Mouse (Mus musculus): ENCODE results near the gene Men1. TPM values are rescaled to one million over a fixed set of nuclear protein-coding genes. Genes with fewer than 3 reads are reported as not detected.
"Not testable (repeated sequence)": the region's sequence is repeated elsewhere in the genome, so short reads cannot be mapped to it uniquely, and the experiment has no call there.

Gene Men1
- polyA plus RNA-seq (2016; fragmentation: Nextera tagmentation; extraction: Ambion mirVana), result 103 and 107 TPM in 2 replicates

DNA sequence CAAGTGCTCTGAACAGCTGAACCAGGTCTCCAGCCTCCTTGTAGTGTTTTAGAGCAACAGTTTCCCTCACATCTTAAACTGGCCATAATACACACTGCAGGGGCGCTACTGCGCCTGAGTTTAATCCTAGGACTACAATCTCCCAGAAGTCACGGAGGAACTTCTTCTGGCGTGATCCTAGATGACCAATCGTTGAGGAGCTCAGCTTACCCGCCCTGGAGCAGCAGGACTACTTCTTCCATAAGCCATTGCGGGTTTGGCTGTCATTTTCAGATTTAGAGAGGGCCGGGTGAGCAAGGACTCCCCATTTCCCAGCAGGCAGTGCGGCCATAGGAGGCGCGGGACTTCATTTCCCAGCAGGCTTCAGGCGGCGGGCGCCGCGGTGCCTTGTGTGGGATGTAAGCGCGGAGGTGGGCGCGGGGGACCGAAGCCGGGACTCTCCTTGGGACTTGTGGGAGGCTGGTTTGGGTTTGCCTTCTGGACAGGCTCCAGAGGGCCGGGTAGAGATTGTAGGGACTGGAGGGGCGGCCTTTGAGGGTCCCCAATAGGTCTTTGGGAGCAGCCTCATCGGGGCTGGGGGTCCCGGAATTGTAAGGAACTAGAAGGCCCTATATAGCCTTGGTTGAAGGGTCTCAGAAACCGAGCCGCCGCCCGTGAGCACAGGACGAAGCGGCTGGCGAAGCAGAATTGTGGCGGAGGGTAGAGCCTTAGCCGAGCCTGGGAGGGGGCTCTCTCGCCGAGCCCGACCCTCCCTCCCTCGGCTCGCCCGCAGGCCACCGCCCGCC, at the start of gene Men1:
TSS of gene Men1 (plus strand) at position 307 of the 785 bp plus-strand sequence.
- H3K27ac ChIP-seq, result peak within 1 kb of the TSS; percentile 87
- peak within 1 kb of the TSS; percentile 83 for H3K4me3 ChIP-seq (replicated peaks)
- no peaks in the 10 kb centered on the region for H3K27me3 ChIP-seq
- peak within 1 kb of the TSS; percentile 94 for H3K4me2 ChIP-seq
- H3K9ac ChIP-seq (replicated peaks), result peak within 1 kb of the TSS; percentile 83
- under 1% methylated on average over 39 of the region's 43 CpGs for WGBS
- peak; percentile 93 for ATAC-seq (ENCODE audit: insufficient number of reproducible peaks, insufficient read depth, low FRiP score, low TSS enrichment, low read depth)
- H3K4me1 ChIP-seq (replicated peaks), result peaks cover 27% of the 10 kb centered on the region
- H3K9me3 ChIP-seq, result no peaks in the 10 kb centered on the region
- peaks cover 34% of the 10 kb centered on the region for H3K36me3 ChIP-seq

DNA sequence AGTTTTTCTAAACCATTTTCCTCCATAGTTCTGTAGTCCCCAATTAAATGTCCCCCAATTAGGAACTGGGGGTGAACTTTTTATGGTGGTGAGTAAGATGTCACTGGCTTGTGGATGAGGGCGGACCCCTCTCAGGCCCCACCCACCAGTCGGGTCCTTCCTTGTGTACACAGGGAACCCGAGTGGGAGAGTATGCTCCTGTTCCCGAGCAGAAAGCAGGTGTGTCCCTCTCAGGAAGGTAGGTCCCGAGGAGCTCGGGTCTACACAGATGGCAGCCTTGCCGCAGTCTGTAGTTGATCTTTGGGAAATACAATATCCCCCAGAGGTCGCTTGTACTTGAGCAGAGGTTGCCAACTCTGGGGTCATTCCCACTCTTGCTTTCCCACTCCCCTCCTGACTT, 49.6 kb upstream of the Men1 start:
- Histone ChIP-seq H3K27ac (no peak overlapping the region), H3K4me3 (replicated peaks) (no peak overlapping the region), H3K36me3 (peaks cover 96% of the 10 kb centered on the region), H3K4me1 (replicated peaks) (peaks cover 11% of the 10 kb centered on the region), H3K27me3 (no peaks in the 10 kb centered on the region), H3K9me3 (no peaks in the 10 kb centered on the region), H3K4me2 (no peak overlapping the region), H3K9ac (replicated peaks) (no peak overlapping the region)
- 85% methylated on average over 8 of the region's 8 CpGs for WGBS
- no peak for ATAC-seq (ENCODE audit: insufficient number of reproducible peaks, insufficient read depth, low FRiP score, low TSS enrichment, low read depth)

DNA sequence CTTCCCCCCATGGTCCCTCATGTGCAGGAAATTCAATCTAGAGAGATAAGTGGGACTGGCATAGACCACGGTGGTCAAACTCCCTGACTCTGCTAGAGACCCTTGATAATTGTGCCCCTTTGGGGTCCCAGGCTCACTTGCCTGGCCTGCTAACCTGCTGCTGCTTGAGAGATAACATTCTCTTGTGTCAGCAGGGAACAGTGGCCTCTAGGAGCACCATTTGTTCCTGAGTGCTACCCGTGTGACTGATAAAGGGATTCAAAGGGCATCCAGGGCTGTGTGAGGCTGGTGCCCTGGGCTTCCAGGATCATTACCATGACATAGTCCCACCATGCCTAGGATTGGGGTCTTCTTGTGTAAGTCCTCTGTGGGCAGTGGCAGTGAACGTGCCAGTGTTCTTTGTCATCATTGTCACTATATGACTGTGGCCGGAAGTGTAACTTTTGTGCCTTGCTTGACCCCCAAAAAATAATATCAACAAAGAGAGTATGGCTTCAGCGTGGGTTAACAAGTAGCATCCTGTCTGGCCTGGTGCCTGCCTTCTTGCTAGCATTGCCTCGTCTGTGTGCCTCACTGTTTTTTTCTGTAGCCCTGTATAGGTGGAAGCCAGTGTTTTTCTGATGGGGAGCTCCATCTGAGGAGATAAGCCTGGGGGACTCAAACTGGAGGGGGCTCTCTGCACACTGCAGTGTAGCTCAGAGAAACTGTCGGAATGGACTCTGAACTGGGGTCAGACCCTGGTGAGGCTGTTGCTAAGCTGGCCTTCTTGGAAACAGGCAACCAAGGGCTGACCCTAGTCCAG, 48.9 kb upstream of the Men1 start:
- 77% methylated on average over 7 of the region's 7 CpGs for WGBS
- no peak overlapping the region for H3K27ac ChIP-seq
- H3K9ac ChIP-seq (replicated peaks), result no peak overlapping the region
- H3K4me1 ChIP-seq (replicated peaks), result peaks cover 11% of the 10 kb centered on the region
- H3K4me2 ChIP-seq, result no peak overlapping the region
- peaks cover 93% of the 10 kb centered on the region for H3K36me3 ChIP-seq
- H3K4me3 ChIP-seq (replicated peaks), result no peak overlapping the region
- no peaks in the 10 kb centered on the region for H3K9me3 ChIP-seq
- ATAC-seq (ENCODE audit: insufficient number of reproducible peaks, insufficient read depth, low FRiP score, low TSS enrichment, low read depth), result no peak
- H3K27me3 ChIP-seq, result no peaks in the 10 kb centered on the region

DNA sequence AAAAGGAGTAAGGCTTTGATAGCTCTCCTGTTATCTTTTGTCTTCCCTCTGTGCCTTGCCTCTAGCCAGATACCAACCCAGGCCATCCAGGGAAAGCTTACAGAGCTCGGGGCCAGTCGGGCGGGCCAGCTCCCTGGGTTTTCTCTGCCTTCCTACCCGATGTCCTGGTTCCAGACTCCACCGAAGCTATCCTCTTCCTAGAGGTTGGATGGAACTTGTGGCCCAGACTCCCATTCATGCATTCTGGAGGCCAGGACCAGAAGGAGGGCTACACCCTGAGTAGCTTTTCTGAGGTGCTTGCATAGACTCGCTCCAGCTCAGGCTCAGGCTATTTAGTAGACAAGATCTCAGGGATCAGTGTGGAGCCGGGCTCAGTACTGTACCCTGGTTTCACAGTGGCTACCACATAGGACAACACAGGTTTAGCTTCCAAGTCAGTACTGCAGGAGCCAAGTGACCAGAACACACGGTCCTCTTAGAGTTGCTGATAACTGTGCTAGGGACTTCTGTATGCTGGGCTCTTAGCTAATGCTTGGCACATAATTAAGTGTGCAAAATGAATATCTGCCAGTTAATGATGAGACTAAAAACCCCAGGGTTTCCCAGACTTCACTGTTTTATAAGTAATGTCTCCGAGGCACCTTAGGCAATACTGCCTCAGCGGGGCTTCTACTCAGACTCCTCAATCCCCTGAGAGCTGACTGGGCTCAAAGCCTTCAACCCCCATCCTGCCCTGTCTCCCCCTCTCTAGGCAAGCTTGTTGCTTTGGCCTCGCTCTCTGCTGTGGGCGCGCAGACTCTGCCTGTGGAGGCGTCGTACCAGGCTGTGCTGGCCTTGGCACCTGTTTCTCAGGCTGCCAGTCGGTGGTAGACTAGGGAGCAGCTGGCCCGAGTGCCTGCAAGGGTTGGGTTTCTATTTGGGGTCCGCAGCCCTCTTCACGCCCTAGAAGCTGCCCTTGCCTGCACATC, 48.1 kb upstream of the Men1 start:
- no peak overlapping the region for H3K4me3 ChIP-seq (replicated peaks)
- H3K9me3 ChIP-seq, result no peaks in the 10 kb centered on the region
- H3K27me3 ChIP-seq, result no peaks in the 10 kb centered on the region
- H3K4me1 ChIP-seq (replicated peaks), result peaks cover 11% of the 10 kb centered on the region
- ATAC-seq (ENCODE audit: insufficient number of reproducible peaks, insufficient read depth, low FRiP score, low TSS enrichment, low read depth), result no peak
- no peak overlapping the region; the same call in 1 of the 2 replicates for H3K9ac ChIP-seq (replicated peaks)
- 89% methylated on average over 19 of the region's 19 CpGs for WGBS
- no peak overlapping the region for H3K4me2 ChIP-seq
- peaks cover 93% of the 10 kb centered on the region for H3K36me3 ChIP-seq
- H3K27ac ChIP-seq, result no peak overlapping the region

DNA sequence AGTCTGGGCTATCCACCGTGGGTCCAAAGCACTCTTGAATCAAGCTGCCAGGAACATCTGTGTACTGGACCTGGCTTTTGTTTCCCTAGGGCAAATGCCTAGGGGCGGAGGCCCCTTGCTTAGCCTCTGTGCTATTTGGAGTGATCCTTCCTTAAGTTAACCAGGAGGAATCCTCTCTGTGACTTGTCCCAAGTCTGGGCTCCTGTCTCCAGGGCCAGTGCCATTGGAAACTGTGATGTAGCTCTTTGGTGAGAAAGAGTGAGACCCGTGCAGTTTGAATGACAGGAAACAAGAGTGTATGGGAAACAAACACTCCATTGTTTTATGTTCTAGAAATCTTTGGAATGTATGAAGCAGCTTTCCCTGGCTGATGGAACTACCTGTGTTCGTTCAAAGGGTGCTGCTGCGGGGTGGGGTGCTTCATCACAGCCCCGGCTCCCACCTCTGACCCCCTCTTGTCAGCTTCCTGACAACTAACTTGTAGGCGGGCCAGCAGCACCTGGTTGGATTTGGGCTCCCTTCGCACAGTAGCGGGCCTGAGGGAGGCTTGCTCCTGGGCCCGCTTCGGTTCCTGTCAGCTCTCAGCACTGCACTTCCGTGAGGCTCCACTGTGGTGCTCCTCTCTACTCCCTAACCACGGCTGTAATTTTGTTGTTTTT, 46.4 kb upstream of the Men1 start:
- Histone ChIP-seq H3K9me3 (no peaks in the 10 kb centered on the region), H3K27me3 (no peaks in the 10 kb centered on the region), H3K36me3 (peaks cover 91% of the 10 kb centered on the region), H3K4me1 (replicated peaks) (peaks cover 11% of the 10 kb centered on the region), H3K4me3 (replicated peaks) (no peak overlapping the region), H3K4me2 (no peak overlapping the region), H3K27ac (peak overlapping the region; percentile 62), H3K9ac (replicated peaks) (no peak overlapping the region; the same call in 1 of the 2 replicates)
- no peak for ATAC-seq (ENCODE audit: insufficient number of reproducible peaks, insufficient read depth, low FRiP score, low TSS enrichment, low read depth)
- 74% methylated on average over 13 of the region's 13 CpGs for WGBS

DNA sequence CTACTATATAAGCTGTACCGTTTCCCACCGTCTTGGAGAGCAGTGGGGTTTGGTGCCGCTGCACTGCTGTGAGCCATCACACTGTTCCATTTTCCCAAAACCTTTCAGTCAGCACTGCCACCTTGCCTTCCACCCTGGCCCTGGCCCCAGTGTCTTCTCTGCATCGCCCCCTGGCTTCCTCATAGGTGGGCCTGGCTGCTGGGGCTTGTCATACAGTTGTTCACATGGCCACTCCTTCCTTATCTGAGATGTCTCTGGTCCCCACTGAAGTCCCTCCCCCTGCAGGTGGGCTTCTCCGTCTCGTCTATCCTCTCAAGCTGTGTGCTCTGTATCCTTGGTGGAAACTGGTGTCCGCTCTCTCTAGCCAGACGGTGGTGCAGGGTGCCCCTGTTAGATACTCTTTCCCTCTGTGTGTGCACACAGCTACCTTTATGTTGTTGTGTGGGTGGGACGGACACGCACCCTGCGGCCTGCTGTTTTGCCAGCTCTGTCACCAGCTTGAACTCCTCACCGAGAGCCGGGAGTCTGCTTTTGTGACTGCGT, 45.0 kb upstream of the Men1 start:
- H3K4me1 ChIP-seq (replicated peaks), result peaks cover 11% of the 10 kb centered on the region
- no peaks in the 10 kb centered on the region for H3K27me3 ChIP-seq
- 89% methylated on average over 14 of the region's 14 CpGs for WGBS
- H3K4me3 ChIP-seq (replicated peaks), result no peak overlapping the region
- no peak overlapping the region for H3K27ac ChIP-seq
- no peak for ATAC-seq (ENCODE audit: insufficient number of reproducible peaks, insufficient read depth, low FRiP score, low TSS enrichment, low read depth)
- no peak overlapping the region for H3K4me2 ChIP-seq
- 0 out of 2 replicates have a peak overlapping the region, but pooled peaks have one; percentile 14 for H3K9ac ChIP-seq (replicated peaks)
- H3K9me3 ChIP-seq, result no peaks in the 10 kb centered on the region
- H3K36me3 ChIP-seq, result peaks cover 92% of the 10 kb centered on the region

DNA sequence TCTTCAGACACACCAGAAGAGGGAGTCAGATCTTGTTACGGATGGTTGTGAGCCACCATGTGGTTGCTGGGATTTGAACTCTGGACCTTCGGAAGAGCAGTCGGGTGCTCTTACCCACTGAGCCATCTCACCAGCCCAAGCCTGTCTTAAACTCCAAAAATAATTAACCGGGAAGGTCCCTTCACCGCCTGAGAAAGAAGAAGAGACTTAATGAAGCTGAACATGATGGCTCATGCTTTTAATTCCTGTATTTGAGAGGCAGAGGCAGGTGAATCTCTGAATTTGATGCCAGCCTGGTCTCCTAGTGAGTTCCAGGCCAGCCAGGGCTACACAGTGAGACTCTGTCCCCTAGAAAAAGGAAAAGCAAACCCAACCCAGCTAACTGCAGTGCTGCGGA, 44.1 kb upstream of the Men1 start:
- H3K27ac ChIP-seq; H3K9me3 ChIP-seq; H3K4me3 ChIP-seq (replicated peaks); H3K4me2 ChIP-seq; H3K9ac ChIP-seq (replicated peaks); ATAC-seq (ENCODE audit: insufficient number of reproducible peaks, insufficient read depth, low FRiP score, low TSS enrichment, low read depth); H3K27me3 ChIP-seq: not testable (repeated sequence)
- Histone ChIP-seq H3K36me3 (peaks cover 92% of the 10 kb centered on the region), H3K4me1 (replicated peaks) (peaks cover 11% of the 10 kb centered on the region)
- WGBS, result 91% methylated on average over 5 of the region's 6 CpGs

DNA sequence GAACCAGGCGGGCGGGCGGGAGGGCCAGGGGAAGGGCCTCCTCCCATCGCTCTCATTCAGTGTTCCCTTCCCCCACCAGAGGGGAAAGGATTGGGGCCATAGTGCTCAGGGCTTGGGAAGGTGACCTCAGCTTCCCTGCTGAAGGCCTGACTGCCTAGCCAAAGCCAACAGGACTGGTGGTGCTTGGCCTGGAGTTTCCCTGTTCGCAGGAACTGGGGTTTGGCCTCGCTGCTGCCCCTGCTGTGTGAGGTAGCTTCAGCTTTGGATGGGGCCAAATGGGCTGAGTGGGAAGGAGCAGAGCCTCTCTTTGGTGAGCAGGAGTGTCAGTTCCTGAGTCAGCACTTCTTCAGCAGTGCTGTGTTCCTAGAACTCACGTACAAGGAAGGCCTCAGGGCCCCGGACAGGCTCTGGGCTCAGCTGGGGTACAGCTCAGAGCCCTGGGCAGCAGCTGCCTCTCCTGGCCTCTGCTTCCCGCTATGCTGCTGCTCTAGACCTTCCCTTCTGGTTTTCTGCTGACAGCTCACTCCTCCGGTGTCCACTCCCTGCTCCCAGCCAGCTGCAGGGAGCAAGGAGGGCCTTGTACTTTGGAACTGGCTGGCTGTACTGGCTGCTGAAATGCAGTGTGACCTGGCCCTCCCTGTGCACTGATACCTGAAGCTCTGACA, 43.5 kb upstream of the Men1 start:
- WGBS, result 82% methylated on average over 10 of the region's 10 CpGs
- Histone ChIP-seq H3K36me3 (peaks cover 92% of the 10 kb centered on the region), H3K4me1 (replicated peaks) (peaks cover 11% of the 10 kb centered on the region), H3K9ac (replicated peaks) (no peak overlapping the region), H3K9me3 (no peaks in the 10 kb centered on the region), H3K4me3 (replicated peaks) (no peak overlapping the region), H3K27ac (no peak overlapping the region), H3K4me2 (no peak overlapping the region), H3K27me3 (no peaks in the 10 kb centered on the region)
- ATAC-seq (ENCODE audit: insufficient number of reproducible peaks, insufficient read depth, low FRiP score, low TSS enrichment, low read depth), result no peak

DNA sequence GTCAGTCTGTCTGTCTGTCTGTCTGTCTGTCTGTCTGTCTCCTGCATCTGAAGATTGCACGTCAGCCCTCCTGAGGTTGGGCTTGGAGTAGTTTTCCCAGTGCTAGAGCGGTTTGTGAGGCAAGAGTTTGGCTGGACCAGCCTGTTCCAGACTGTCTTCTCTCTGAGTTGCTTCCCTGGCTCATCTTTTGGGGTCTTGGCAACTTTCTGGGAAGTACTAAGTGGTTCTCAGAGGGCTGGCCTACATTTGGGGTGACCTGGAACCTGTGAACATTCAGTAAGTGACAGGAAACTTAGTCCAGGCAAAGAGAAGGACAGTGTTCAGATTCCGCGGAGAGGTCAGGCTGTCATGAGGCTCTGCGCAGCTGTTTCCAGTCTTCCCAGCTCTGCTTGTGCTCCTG, 42.5 kb upstream of the Men1 start:
- ATAC-seq (ENCODE audit: insufficient number of reproducible peaks, insufficient read depth, low FRiP score, low TSS enrichment, low read depth), result no peak
- WGBS, result 84% methylated on average over 5 of the region's 5 CpGs
- H3K27ac ChIP-seq, result 0 out of 2 replicates have a peak overlapping the region, but pooled peaks have one; percentile 23
- no peak overlapping the region for H3K4me2 ChIP-seq
- H3K4me1 ChIP-seq (replicated peaks), result peaks cover 11% of the 10 kb centered on the region
- H3K4me3 ChIP-seq (replicated peaks), result no peak overlapping the region
- peaks cover 92% of the 10 kb centered on the region for H3K36me3 ChIP-seq
- no peak overlapping the region for H3K9ac ChIP-seq (replicated peaks)
- H3K9me3 ChIP-seq, result no peaks in the 10 kb centered on the region
- no peaks in the 10 kb centered on the region for H3K27me3 ChIP-seq

DNA sequence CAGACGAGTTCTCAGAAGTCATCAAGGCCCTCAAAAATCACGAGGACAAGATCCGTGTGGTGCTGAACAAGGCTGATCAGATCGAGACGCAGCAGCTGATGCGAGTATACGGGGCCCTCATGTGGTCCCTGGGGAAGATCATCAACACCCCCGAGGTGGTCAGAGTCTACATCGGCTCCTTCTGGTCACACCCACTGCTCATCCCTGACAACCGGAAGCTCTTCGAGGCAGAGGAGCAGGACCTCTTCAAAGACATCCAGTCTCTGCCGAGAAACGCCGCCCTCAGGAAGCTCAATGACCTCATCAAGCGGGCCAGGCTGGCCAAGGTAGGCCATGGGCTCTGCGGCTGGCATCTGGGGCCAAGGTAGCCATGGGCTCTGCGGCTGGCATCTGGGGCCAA, 40.5 kb upstream of the Men1 start:
- Histone ChIP-seq H3K36me3 (peaks cover 95% of the 10 kb centered on the region), H3K4me2 (no peak overlapping the region), H3K27ac (no peak overlapping the region), H3K9ac (replicated peaks) (no peak overlapping the region), H3K9me3 (no peaks in the 10 kb centered on the region), H3K4me1 (replicated peaks) (no peaks in the 10 kb centered on the region), H3K27me3 (no peaks in the 10 kb centered on the region), H3K4me3 (replicated peaks) (no peak overlapping the region)
- WGBS, result 92% methylated on average over 17 of the region's 17 CpGs
- no peak for ATAC-seq (ENCODE audit: insufficient number of reproducible peaks, insufficient read depth, low FRiP score, low TSS enrichment, low read depth)
